Mouse (Mus musculus): ENCODE measurements at regions not wholly inside any gene's neighbourhood (a gene's known extent, or its start where the extent isn't known, plus 50 kb on each side); places are given as distances from the start of the nearest gene placed in this dataset.
A peak's percentile ranks its signal among the peaks of the same experiment; 100 is the strongest.

DNA sequence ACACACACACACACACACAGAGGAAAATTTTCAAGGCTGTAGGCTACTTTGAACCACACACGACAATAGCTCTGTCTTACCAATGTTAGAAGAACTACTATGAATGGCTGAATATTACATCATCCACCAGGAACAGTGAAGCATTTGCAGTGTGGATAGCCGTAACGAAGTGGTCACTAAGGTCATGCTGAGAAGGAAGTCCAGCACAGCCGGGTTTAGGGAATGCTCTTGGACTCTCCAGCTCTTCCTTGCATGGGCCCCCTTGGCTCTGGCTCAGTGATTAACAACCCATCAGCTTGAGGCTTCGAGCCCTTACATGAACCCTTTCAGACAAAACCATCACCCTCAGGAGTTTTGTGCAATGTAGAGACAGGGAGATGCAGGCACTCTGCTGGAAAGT is 245.3 kb downstream of the Adamts20 start:
- no peak for DNase-seq (ENCODE audit: low spot score in 2 of 2)

DNA sequence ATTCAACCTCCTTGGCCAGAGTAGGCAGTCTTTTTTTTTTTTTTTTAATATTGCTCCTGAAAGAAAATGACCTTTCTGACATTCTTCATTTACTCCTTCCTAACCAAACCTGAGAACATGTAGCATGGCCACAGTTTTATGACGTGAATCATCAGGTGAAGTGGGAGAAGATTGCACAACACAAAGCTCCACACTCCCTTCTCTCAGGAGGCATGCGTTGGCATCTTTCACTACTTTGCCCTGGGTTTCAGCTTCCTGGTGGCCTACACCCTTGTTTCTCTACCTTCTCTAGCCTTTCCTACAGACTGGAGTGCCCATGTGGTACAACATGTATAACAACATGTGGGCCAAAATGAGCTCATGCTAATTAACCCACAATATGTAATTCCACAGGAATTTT is 248.5 kb downstream of the Adamts20 start:
- no peak for DNase-seq (ENCODE audit: low spot score in 2 of 2)

DNA sequence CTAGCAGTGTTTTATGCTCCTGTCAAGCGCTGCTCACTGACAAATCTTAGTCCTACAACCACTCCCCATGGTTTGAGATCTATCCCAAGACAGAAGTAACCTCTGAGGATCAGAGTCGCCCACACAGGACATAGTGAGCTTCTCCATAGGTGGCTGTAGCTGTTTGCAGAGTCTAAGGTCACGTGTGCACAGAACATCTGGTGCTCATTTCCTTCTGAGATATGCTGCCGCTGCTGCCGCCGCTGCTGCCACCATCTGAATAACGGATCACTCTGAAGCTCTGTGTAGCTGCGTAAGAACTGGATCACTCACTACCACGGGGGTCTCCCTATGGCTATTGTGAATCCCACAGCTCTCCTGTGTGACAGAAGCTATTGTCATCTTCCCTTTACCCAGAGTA is 250.8 kb downstream of the Adamts20 start:
- no peak for DNase-seq (ENCODE audit: low spot score in 2 of 2)

DNA sequence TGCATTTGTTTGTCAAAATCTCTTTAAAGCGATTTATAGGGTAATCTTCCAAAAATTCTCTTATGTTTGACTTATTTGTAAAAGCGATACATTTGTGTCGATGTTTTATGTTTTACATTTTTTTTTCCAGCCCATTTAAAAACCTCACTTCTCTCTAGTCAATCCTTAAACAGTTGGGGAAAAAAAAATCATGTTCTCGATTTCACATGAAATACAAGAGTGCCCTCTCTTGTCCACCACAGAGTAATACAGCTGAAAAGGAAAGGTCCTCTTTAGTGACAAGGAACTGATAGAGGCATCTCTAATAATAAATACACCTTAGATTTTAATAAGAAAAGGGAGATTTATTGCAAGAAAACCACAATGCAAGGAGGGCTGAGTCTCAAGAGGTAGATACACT is 251.8 kb downstream of the Adamts20 start:
- no peak for DNase-seq (ENCODE audit: low spot score in 2 of 2)

DNA sequence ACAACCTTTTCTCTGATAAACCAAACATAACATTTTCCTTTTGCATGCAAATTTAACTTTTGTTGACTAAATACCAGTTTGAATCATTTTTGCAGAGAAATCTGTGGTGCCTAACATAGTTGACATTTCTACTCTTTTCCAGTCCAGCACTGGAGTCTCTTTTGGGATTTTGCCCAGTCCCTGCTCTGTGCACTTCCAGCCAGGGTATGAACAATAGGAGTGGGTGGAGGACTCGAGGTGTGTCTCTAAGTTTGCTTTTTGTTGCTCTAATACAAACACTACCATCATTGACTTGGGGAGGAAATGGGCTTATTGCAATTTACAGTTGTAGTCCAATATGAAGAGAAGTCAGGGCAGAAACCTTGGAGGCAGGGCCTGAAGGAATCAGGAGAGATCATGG is 256.7 kb downstream of the Adamts20 start:
- DNase-seq (ENCODE audit: low spot score in 2 of 2), result no peak

DNA sequence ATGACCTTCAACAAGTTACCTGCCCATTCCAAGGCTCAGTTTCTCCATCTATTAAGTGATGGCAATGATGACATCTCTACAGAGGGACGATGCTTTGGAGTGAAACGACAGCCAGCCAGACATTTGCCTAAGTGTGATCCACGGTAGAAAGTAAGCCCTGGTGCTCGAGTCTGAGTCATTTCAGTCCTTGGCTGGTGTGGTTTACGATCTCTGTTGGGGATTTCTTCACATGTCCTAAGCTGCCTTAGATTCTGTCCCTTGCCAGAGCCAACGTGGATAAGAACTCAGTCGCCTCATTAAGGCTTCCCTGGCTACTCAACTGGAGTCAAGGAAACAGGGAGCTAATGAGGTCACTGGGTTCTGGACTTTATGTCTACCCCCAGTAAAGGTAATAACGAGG is 258.8 kb downstream of the Adamts20 start:
- no peak for DNase-seq (ENCODE audit: low spot score in 2 of 2)

DNA sequence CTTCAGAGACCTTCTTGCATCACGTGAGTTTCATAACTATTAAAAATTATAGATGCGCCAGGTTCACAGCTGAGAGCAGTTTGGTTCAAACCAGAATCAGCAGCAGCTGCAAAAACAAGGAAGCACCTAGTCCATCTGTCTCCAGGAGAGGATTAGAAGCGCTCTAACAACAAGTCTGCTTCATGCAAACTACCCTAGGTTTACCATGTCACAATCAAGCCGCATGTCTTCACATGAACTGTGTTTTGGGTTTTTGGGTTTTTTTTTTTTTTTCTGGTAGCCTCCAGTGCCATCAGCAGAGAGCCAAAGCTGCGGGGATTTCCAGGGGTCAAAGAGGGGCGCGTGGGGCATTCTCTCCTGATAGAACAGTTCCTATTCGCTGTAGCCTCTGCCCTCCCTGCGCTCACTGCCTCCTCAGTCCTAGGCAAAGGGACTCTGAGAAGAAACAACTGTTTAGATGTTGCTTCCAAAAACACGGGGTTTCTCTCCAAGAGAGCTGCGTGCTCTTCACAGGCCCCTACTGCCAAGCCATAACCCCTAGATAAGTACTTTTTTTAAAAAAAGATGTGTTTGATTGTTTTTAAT is 259.8 kb downstream of the Adamts20 start:
- peak in 1 of 2 experiments; percentile 34 for DNase-seq (ENCODE audit: low spot score in 2 of 2)

DNA sequence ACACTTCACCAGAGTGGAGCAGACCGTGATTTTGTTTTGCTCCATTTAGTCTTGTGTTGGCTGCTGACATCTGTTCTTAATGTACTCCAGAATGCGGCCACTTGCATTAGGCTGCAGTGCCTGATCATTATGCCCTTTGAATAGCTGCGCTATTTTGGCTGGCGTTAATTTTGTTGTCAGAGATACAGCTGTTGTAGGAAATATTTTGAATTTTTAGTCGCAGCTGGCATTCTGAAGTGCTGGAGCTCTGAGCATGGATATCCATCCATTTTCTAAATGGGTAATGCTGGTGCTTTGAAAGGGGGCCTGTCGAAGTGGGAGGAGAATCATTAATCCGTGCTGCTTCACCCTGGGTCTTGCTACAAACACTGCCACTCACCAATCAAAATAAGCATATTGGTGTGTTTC is 275.1 kb downstream of the Adamts20 start:
- no peak for DNase-seq (ENCODE audit: low spot score in 2 of 2)

DNA sequence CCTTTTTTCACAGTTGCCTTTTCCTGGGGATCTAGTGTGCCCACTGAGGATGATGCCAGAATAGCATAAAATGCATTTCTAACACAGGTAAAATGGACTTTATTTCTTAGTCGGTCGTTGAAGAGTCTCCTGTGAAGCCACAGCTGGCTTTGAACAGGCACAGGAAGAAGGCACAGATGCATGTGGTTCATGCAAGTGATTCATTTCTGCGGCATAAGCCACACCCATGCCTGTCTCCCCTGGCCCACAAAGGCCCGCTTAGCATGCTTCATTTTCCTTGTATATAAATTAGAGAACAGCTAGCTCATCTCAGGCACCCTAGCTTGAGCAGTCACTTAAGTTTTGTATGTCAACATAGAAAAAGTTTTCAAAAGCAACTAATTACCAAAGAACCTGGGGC is 277.6 kb downstream of the Adamts20 start:
- no peak for DNase-seq (ENCODE audit: low spot score in 2 of 2)

DNA sequence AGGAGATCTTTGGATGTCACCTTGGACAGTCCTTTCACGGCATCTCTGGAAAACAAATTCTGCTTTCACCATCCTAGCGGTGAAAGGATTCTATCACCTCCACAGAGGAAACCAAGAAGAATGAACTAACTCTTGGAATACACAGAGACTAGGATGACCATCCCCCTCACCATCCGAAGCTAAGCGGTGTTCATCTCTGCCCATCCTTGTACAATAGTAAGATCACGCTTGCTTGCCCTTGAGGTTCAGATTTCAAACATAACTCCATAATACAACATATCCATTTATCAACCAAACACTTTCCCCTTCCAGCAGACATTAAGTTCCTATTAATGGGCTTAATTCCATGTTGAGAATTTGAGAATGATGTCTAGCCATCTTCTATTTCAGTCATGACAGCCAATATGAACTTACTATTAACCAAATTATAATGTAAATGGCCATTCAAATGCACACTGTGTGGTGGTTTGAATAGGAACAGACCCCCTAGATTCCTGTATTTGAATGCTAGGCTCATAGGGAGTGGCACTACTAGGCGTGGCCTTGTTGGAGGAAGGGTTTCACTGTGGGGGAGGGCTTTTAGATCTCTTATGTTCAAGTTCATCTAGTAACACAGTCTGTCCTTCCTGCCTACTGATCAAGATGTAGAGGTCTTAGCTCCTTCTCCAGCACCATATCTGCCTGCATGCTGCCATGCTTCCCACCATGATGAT is 281.4 kb downstream of the Adamts20 start:
- no peak for DNase-seq (ENCODE audit: low spot score in 2 of 2)

DNA sequence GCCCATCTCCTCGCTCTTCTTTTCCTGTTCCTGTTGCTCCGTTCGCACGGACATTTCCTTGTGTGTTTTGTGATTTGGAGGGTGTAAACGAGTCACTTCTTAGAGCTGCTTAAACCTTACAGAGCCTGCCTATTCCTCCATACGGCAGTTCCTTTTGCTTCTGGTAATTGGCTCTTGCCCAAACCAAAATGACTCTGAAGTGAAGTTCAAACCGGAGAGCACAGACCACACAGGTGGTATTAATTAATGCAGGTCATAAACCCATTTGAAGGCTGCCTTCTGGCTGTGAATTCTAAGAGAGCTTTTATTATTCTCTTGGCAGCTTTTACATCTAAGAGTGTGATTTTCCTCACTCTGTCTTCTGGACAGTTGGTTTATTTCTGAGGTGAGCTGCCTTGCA is 291.1 kb downstream of the Adamts20 start:
- DNase-seq (ENCODE audit: low spot score in 2 of 2), result no peak

DNA sequence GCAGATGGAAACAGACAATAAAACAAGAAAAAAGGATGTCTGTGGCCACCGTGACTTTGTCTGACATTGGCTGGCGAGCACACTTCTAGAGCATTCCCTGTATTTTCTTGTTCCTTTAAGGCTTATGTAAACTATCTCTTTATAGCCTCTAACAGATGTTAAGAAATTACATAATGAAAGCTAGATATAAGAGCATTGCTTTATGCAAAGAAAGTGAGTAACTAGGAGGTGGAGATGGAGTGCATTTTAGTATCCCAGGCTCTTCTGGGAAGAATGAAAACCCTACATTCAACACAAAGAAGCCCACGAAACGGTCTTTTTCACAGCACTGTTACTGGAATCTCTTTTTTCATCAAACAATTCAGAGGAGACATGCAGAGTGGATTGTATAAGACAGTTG is 304.4 kb downstream of the Adamts20 start:
- no peak for DNase-seq (ENCODE audit: low spot score in 2 of 2)

DNA sequence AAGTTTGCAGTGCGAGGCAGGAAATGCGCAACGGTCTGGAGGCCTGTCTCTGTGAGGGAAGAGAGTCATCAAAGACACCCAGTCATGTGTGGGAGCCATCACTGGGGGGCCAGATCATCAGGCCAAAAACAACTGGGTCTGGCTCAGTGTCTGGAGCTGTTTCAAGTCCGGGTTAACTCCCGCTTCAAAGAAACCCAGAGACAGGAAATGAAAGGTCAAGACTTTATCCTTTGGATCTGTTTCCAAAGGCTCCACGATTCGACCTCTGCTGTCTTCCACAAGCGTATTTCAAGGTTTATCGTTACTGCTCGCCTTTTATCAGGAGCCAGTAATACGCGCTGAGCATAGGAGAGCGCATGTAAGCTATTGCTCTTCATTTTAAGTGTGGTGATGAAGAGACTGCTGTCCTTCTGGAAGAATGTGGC is 325.7 kb downstream of the Adamts20 start:
- DNase-seq (ENCODE audit: low spot score in 2 of 2), result peak in 1 of 2 experiments; percentile 14

DNA sequence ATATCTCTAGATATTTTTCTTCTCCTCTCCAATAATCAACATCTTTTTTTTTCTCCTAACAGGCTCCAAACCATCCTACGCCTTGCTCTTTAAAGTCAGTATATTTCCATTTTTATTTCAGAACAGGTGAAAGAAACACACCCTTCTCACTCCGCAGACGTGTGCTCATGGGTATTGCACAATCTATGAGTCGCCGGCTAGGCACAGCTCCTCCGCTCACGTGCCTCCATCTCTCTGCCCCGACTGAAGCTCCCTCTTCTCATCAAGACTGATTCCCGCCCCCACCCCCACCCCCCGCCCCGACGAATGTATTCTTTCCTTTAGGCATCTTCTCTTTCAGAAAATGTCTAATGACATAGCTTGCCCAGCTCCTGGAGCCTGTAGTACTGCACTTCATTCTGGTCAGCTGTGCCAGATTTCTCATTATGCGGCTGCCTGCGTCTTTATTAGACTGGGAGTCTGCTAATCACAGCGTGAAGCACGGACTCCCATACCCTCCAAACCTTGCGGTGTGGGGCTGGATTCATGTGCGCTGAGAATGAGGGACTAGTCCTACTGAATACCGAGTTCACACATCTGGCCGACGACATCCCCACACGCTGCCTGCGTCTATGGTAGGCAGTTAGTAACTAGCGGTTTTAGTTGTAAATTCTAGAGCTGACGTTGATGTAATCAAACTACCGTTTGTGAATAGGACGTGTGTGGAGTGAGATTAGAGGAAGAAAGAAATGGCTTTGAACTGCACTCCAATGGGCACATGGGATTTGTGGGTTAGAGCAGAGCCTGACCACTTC is 327.9 kb downstream of the Adamts20 start:
- DNase-seq (ENCODE audit: low spot score in 2 of 2), result no peak

DNA sequence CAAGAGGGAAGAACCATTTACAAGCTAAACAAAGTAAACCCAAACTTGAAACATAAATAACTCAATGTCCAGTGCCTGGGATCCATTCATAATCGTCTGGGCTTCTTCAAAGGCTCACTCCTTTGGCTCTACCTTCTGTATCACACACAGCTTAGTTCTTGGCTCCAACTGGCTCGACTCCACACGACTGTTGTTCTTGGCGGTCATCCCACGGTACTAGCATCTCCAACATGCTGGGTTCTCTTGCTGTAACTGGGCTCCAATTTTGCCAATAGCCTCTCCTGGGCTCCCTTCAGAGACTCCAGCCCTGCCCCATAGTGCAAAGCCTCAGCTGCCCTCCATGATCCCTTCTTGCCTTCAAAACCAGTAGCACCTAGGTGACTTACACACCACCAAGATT is 352.4 kb downstream of the Adamts20 start:
- no peak for DNase-seq (ENCODE audit: low spot score in 2 of 2)

DNA sequence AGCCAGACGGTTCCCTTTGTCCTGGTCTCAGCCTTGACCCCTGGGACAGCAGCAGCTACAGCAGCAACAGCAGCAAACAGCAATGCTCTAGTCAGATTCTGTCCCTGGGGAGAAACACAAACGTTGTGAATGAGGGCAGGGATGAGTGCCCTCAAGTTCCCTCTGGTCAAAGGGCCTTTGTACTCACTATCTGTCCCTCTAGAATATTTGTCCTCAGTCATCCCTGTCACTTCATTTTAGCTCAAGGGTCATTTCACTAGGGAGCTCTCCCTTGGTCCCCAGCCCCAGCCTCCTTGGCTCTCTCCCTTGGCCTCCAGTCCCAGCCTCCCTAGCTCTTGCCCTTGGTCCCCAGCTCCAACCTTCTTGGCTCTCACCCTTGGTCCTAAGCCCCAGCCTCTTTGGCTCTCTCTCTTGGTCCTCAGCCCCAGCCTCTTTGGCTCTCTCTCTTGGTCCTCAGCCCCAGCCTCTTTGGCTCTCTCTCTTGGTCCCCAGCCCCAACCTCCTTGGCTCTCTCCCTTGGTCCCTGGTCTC is 358.0 kb downstream of the Adamts20 start:
- DNase-seq (ENCODE audit: low spot score in 2 of 2), result no peak

DNA sequence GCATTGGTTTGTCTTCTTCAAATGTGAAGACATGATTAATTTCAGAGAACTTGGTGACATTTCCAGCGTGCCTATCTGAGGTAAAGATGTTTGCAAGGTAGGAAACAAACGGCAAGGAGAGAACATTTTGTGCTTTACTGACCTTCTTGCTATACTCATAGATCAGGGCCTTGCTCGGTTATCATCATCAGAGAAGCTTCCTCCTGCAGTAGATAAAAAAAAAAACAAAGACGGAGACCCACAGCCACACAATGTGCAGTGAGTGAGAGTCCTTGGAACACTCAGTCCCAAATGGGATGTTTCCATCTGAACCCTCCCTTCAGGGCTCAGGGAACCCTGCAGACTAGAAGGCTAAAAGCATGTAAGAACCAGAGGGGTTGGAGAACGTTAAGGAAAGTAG is 374.6 kb downstream of the Adamts20 start:
- no peak for DNase-seq (ENCODE audit: low spot score in 2 of 2)

DNA sequence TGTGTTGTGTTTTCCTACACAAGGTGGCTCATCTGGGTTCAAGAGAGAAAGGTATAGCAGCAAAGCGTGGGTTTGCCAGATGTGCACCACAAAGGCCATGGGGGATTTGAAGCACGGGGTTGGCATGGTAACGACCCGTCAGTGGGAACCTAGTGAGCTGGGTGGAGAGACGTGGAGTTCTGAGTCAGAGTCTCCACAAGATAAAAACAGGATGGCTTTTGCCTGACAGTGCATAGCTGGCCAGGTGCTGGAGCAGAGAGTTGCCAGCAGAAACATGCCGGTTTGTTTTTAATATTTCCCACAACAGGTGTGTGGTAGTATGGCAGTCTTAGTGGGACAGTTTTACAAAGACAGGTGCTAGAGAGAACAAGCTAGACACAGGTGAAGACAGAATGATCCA is 375.4 kb downstream of the Adamts20 start:
- DNase-seq (ENCODE audit: low spot score in 2 of 2), result no peak

DNA sequence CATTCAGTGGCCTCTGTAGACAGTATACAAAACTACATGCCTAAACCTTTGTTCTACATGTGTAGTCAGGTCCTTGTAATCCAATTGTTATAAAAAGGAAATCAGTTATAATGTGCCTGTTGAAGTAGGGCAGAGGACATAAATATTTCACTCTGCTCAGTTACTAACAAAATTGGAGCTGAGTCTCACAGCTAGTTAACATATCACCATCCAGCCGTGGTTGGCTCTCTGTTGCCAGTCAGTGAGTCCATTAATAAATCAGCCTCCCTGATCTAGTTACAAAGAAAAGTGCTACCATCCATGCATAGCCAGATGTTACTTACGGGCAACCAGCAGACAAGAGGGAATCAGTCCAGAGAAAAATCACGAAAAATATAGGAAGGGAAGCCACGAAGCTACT is 382.8 kb downstream of the Adamts20 start:
- DNase-seq (ENCODE audit: low spot score in 2 of 2), result no peak

DNA sequence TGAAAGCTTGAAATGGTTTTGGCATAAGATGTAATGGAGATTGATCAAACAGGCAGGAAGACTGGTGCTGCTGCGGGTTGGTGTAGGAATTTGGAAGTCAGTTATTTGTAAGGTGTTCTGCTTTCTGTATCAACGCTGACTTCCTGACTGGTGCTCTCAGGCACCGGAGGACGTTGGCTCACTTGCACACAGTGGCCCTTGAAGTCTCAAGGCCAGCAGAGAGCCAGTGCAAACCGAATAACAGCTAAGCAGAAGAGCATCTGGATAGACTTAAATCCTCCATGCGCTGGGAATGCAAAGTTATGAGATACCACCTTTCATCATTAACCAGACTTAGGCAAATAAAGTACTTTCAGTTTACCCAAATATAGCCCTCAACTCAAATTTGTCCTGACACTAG is 388.2 kb downstream of the Adamts20 start:
- DNase-seq (ENCODE audit: low spot score in 2 of 2), result no peak

DNA sequence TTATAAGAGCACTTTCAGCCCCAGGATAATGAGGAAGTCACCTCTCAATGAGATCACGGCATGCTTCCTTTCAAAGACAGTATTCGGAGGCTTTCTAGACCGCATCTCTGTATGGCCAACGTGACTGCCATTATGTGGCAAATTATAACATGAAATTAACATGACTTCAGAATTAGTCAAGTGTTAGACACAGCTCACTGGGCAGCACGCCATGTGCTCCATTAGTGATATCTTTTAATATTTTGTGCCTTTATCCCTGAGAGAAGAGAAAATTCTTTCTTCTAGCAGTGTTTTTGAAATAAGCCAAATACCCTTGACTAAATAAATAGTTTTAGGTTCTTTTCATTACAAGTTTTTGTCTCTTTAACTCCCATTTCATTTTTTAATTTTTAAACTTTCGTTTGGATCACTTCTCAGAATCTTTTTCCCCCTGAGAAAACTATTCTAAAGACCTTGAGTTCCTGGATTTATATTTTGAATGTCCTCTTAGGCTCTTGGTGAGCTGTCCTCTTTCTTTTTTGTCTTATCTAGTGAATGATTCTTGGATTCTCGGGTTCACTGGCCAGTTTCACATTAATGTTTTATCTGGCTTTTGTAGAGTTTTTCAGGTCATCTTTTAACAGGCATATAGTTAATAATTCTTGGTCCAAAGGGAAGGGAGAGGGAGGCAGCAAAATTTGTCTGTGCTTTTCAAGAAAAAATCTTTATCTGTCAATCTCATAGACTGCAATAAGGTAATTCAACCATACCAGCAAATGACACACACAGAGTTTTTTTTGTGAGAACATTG is 390.9 kb downstream of the Adamts20 start:
- DNase-seq (ENCODE audit: low spot score in 2 of 2), result no peak

DNA sequence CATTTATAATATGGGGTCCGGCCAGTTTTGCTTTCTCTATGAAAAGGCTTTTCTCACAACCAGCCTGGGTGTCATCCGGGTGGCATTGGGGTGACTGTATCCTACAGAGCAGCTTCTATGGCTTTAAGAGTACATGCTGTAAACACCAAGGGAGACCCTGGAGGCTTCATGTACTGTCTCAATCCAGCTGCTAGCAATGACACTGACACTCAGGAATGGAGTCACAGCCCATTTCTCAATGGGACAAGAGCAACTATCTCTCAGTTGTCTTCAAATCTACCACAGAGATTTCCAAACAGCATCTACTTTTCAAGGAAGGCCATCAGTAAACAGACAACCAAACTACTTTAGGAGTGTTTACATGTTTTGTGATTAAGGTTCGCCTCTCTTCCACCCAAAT is 397.5 kb downstream of the Adamts20 start:
- DNase-seq (ENCODE audit: low spot score in 2 of 2), result no peak

Data from spleen, postnatal 10 days (tissue).